Mouse (Mus musculus): ENCODE results near the gene Emp1. TPM values are rescaled to one million over a fixed set of nuclear protein-coding genes. Genes with fewer than 3 reads are reported as not detected.

Emp1 gene
- polyA plus RNA-seq, 1 experiment from 2014 or later, result 490 TPM

GRCm38 (mm10) chr6:135340355-135341075 lies 21.8 kb upstream of the Emp1 start:
- no peak overlapping the region for H3K27ac ChIP-seq
- 63% methylated on average over 9 of the region's 9 CpGs for WGBS (ENCODE audit: missing documents)

DNA sequence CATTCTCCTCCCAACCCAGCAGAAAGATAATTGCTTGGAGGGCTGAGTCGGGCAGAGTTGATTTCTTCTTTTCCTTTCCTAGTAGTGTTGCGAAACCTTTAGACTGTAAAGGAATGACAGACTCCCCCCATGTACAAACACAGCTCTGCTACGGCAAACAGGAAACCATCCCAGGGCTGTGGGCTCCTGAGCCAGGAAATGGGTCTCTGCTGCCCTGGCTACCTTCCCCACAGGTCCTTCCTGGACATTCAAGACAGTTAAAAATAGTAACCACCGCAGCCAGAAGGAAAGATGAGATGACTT lies 21.3 kb upstream of the Emp1 start:
- no peaks in the 10 kb centered on the region for H3K79me2 ChIP-seq (ENCODE audit: inconsistent target)
- no peak overlapping the region for H3K4me3 ChIP-seq (ENCODE audit: inconsistent target)
- no peak overlapping the region for H3K27ac ChIP-seq
- WGBS (ENCODE audit: missing documents), result 3% methylated on average over 3 of the region's 4 CpGs
- no peaks in the 10 kb centered on the region for H3K36me3 ChIP-seq (ENCODE audit: inconsistent target)

More at GRCm38 (mm10) chr6:135340355-135341075, 21.8 kb upstream of the Emp1 start:
- no peaks in the 10 kb centered on the region for H3K36me3 ChIP-seq (ENCODE audit: inconsistent target)
- H3K79me2 ChIP-seq (ENCODE audit: inconsistent target), result no peaks in the 10 kb centered on the region
- no peak overlapping the region for H3K4me3 ChIP-seq (ENCODE audit: inconsistent target)

GRCm38 (mm10) chr6:135351638-135352302 lies 10.6 kb upstream of the Emp1 start:
- WGBS (ENCODE audit: missing documents), result 91% methylated on average over 8 of the region's 8 CpGs
- Histone ChIP-seq H3K4me3 (ENCODE audit: inconsistent target) (no peak overlapping the region), H3K36me3 (ENCODE audit: inconsistent target) (no peaks in the 10 kb centered on the region), H3K27ac (no peak overlapping the region), H3K79me2 (ENCODE audit: inconsistent target) (no peaks in the 10 kb centered on the region)

DNA sequence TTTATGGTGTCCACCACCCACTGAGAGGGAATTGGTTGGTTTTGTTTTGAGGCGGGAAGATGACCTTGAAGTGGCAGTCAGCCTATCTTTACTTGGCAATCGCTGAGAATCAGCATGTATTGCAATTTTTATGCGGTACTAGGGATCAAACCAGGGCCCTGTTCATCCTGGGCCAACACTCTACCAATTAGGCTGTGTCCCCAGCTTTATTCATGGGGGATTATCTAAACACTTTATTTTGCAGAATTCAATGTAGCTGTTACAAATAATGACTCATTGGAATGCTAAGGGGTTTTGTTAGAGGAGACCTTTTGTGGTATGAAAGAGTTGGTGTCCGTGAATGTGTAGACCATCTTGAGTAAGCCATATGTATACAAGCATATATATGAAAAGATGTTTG lies 9.8 kb upstream of the Emp1 start:
- H3K4me3 ChIP-seq (ENCODE audit: inconsistent target), result no peak overlapping the region
- 96% methylated on average over 4 of the region's 4 CpGs for WGBS (ENCODE audit: missing documents)
- no peaks in the 10 kb centered on the region for H3K79me2 ChIP-seq (ENCODE audit: inconsistent target)
- H3K27ac ChIP-seq, result no peak overlapping the region
- H3K36me3 ChIP-seq (ENCODE audit: inconsistent target), result no peaks in the 10 kb centered on the region

DNA sequence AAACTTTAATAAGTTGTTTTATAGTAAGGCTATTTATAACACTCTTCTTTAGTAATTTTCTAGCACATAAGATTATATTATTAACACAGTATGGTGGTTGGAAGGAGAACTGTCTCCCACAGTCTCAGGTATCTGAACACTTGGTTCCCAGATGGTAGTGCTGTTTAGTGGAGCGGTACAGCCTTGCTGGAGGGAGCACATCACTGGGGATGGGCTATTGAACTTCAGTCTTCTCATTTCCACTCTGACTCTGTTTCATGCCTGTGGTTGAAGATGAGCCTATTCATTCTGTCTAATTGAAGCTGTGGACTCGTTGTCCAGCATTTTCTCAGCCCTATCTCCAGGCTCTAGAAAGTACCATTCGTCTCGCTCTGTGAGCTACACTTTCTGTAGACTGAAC lies 7.4 kb upstream of the Emp1 start:
- H3K4me3 ChIP-seq (ENCODE audit: inconsistent target), result no peak overlapping the region
- no peaks in the 10 kb centered on the region for H3K79me2 ChIP-seq (ENCODE audit: inconsistent target)
- no peak overlapping the region for H3K27ac ChIP-seq
- 93% methylated on average over 4 of the region's 4 CpGs for WGBS (ENCODE audit: missing documents)
- no peaks in the 10 kb centered on the region for H3K36me3 ChIP-seq (ENCODE audit: inconsistent target)

DNA sequence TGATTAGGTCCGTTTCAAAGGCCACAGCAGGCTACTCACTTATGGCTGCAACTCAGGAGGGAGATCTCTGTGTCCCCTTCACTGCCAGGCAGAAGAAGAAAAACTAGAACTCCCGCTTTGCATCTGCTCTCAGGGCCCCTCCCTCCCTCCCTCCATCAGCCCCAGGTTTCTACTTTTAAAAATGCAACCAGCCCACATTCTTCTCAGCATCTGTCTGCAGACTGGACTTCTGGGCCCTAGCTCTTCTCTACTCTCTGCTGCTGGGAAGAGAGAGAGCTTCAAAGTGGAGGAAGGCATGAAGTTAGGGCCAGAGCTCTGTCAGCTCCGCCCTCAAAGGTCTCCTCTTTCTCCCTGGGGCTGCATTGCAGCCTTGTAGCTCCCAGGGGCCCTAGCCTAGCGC lies 2.0 kb upstream of the Emp1 start:
- Histone ChIP-seq H3K27ac (no peak overlapping the region), H3K79me2 (ENCODE audit: inconsistent target) (peaks cover 34% of the 10 kb centered on the region), H3K4me3 (ENCODE audit: inconsistent target) (no peak overlapping the region), H3K36me3 (ENCODE audit: inconsistent target) (no peaks in the 10 kb centered on the region)
- 100% methylated on average over 4 of the region's 4 CpGs for WGBS (ENCODE audit: missing documents)

GRCm38 (mm10) chr6:135362098-135362458 lies 267 bp upstream of the Emp1 start:
- H3K4me3 ChIP-seq (ENCODE audit: inconsistent target), result no peak overlapping the region; the same call in 1 of the 2 replicates
- peaks cover 52% of the 10 kb centered on the region for H3K79me2 ChIP-seq (ENCODE audit: inconsistent target)
- no peaks in the 10 kb centered on the region for H3K36me3 ChIP-seq (ENCODE audit: inconsistent target)
- 83% methylated on average over 3 of the region's 3 CpGs for WGBS (ENCODE audit: missing documents)
- H3K27ac ChIP-seq, result peak overlapping the region; percentile 96

GRCm38 (mm10) chr6:135363344-135364040 lies 1.1 kb downstream of the Emp1 start:
- H3K4me3 ChIP-seq (ENCODE audit: inconsistent target), result peak overlapping the region; percentile 65
- 25% methylated on average over 10 of the region's 10 CpGs for WGBS (ENCODE audit: missing documents)
- peak overlapping the region; percentile 96 for H3K27ac ChIP-seq
- peaks cover 66% of the 10 kb centered on the region for H3K79me2 ChIP-seq (ENCODE audit: inconsistent target)
- H3K36me3 ChIP-seq (ENCODE audit: inconsistent target), result no peaks in the 10 kb centered on the region

- Histone ChIP-seq H3K4me3 (ENCODE audit: inconsistent target) (peak overlapping the region; percentile 65), H3K27ac (peak overlapping the region; percentile 96), H3K79me2 (ENCODE audit: inconsistent target) (peaks cover 73% of the 10 kb centered on the region), H3K36me3 (ENCODE audit: inconsistent target) (no peaks in the 10 kb centered on the region)
- WGBS (ENCODE audit: missing documents), result 6% methylated on average over 9 of the region's 9 CpGs
These were observed 1.8 kb downstream of the Emp1 start for GRCm38 (mm10) chr6:135364041-135364745.

DNA sequence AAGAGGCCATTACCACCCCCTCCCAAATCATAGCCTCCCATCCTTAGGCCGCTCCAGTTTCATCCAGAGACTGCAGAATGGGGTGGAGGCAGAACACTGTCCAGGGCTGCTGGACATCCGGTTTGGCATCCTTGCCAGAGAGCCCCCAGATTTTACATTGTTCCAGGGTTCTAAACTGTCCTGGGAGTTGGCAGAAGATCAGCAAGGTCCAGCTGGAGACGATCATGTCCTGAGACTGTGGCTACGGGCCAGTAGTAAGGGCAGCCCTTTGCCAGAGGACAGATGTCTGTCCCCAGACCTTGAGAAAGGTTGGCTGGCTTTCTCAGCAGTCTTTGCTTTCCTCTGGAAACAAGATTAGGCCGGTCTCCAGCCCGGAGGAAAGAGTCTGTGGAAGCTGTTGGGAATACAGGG lies 2.6 kb downstream of the Emp1 start:
- Histone ChIP-seq H3K4me3 (ENCODE audit: inconsistent target) (peak overlapping the region; percentile 65), H3K36me3 (ENCODE audit: inconsistent target) (no peaks in the 10 kb centered on the region), H3K27ac (peak overlapping the region; percentile 96), H3K79me2 (ENCODE audit: inconsistent target) (peaks cover 80% of the 10 kb centered on the region)
- WGBS (ENCODE audit: missing documents), result 84% methylated on average over 6 of the region's 6 CpGs

DNA sequence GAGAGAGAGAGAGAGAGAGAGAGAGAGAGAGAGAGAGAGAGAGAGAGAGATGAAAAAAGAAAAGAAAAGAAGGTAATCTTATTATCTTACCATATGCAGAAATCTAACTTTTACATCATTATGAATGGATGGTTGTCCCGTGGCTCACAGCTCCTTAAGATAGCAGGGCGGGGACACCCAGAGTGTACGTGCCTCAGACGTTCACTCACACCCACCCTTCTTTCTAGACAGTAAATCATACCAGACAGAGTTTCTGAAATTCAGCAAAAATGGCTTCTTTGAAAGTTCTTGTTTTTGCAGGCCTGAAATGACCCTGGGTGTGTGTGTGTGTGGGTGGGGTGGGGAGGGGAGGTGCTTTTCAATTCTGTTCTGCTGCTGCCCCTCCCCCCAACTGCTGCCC lies 3.3 kb downstream of the Emp1 start:
- H3K36me3 ChIP-seq (ENCODE audit: inconsistent target), result no peaks in the 10 kb centered on the region
- peak overlapping the region; percentile 96 for H3K27ac ChIP-seq
- 49% methylated on average over 4 of the region's 4 CpGs for whole genome bisulfite sequencing (ENCODE audit: missing documents)
- H3K4me3 ChIP-seq (ENCODE audit: inconsistent target), result peak overlapping the region; percentile 65; the same call in 1 of the 2 replicates
- H3K79me2 ChIP-seq (ENCODE audit: inconsistent target), result peaks cover 87% of the 10 kb centered on the region

DNA sequence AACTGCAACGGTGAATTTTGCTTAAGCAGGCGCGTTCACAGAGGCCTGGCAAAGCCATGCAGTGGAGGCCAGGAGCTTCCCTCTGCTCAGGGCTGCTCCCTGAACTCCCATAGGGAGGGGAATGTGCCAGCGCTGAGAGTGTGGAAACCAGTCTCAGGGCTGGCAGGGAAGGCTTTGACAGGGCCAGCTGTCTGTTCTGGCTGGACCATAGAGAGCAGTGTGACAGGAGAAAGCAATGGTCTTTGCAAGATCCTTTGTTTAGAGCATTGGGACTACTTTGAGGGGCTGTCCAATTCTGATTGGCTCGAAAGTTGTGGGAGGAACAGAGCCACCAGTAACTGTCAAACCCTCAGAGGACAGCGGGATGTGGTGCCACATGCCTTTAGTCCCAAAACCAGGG lies 5.9 kb downstream of the Emp1 start:
- Histone ChIP-seq H3K27ac (0 out of 2 replicates have a peak overlapping the region, but pooled peaks have one; percentile 10), H3K79me2 (ENCODE audit: inconsistent target) (peaks cover 100% of the 10 kb centered on the region), H3K36me3 (ENCODE audit: inconsistent target) (no peaks in the 10 kb centered on the region), H3K4me3 (ENCODE audit: inconsistent target) (no peak overlapping the region)
- WGBS (ENCODE audit: missing documents), result 89% methylated on average over 6 of the region's 6 CpGs

GRCm38 (mm10) chr6:135369551-135369968 lies 7.2 kb downstream of the Emp1 start:
- WGBS (ENCODE audit: missing documents), result 67% methylated on average over 5 of the region's 5 CpGs
- Histone ChIP-seq H3K79me2 (ENCODE audit: inconsistent target) (peaks cover 100% of the 10 kb centered on the region), H3K36me3 (ENCODE audit: inconsistent target) (no peaks in the 10 kb centered on the region), H3K27ac (no peak overlapping the region), H3K4me3 (ENCODE audit: inconsistent target) (no peak overlapping the region)

DNA sequence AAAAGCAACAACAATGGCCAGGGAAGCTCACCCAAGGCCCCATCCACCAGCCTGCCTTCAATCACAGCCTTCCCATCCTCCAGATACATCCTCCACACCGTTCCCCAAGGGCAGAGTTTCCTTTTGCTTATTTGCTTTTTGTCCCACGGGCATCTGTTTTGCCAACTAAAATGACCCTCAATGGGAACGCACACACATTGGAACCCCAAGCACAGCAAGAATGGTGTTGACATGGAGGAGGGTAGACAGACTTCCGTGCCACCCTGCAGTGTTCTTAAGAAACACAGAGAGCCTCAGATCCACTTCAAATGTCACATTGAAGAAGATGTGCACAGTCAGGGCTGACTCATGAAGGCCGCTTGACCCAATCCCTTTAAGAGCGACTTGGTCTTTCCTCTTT lies 8.6 kb downstream of the Emp1 start:
- peaks cover 100% of the 10 kb centered on the region for H3K79me2 ChIP-seq (ENCODE audit: inconsistent target)
- no peak overlapping the region for H3K4me3 ChIP-seq (ENCODE audit: inconsistent target)
- no peaks in the 10 kb centered on the region for H3K36me3 ChIP-seq (ENCODE audit: inconsistent target)
- 80% methylated on average over 6 of the region's 6 CpGs for WGBS (ENCODE audit: missing documents)
- peak overlapping the region; percentile 30 for H3K27ac ChIP-seq

Data from macrophage (primary cell).